In genomic region chr5:99387185-99387981, GRCm38 (mm10) we compare ENCODE assay signal across 10 mouse cellular contexts.
DNase-seq lines count a peak whose midpoint lies in the region; TF ChIP-seq lines count a peak whose summit lies in the region.
"Had no signal": no experiment of that assay in that cellular context is flagged by ENCODE, and none has a peak within 500 bp of the region (broad histone marks: within the 10 kb centered on the region; RNA-seq: fewer than 3 reads in every experiment).

No protein-coding gene starts in this region.

- TF ChIP-seq CTCF in layer of hippocampus, adult 2 months (conservative IDR thresholded peaks at IDR 0.05): no peak

- DNase-seq in layer of hippocampus, adult 11-12 months (ENCODE audit: low spot score): peak; percentile 39
- DNase-seq in layer of hippocampus, postnatal 25 days (ENCODE audit: extremely low spot score in 1 of 2, low spot score in 1 of 2): no peak
- peak; percentile 46 to 61 for DNase-seq in heart, postnatal 10 days
- DNase-seq in layer of hippocampus, adult 2 months (ENCODE audit: low spot score in 2 of 2): peak; percentile 20 to 68
- peak; percentile 56 for DNase-seq in right cerebral cortex, postnatal 14 days
- no peak for DNase-seq in adrenal gland, adult 8-10 months
- DNase-seq in embryo, embryonic 11 days: no peak
- DNase-seq in cerebellum, adult 18-20 months: no peak
- DNase-seq: adrenal gland, postnatal 10 days had no signal

- no peak overlapping the region for H3K4me3 ChIP-seq in layer of hippocampus, adult 2 months
- H3K4me3 ChIP-seq: forebrain, embryonic 15.5 days had no signal

- H3K27ac ChIP-seq in layer of hippocampus, adult 2 months: 0 out of 2 replicates have a peak overlapping the region, but pooled peaks have one; percentile 5
- H3K27ac ChIP-seq: forebrain, embryonic 15.5 days had no signal

- intact Hi-C loops in heart, postnatal 10 days (cut with DNase I): loop anchor here (1.0 kb wide), 1 partner anchor 135 kb away; no protein-coding TSS in a partner anchor

Comparison
In these comparisons a context has a peak if more than half of its experiments do, and no peak if none do; other contexts are left out.
1. DNase-seq: peak in layer of hippocampus, adult 11-12 months (single experiment), heart, postnatal 10 days (2 of 2), layer of hippocampus, adult 2 months (2 of 2) and right cerebral cortex, postnatal 14 days (single experiment); none in layer of hippocampus, postnatal 25 days (0 of 2), adrenal gland, adult 8-10 months (single experiment), embryo, embryonic 11 days (single experiment) and cerebellum, adult 18-20 months (0 of 2).